ENCODE assay signal across 8 mouse cellular contexts in genomic region chr8:48152062-48152738, GRCm38 (mm10). TPM values are rescaled to one million over a fixed set of nuclear protein-coding genes. Genes with fewer than 3 reads are reported as not detected.
DNase-seq lines count a peak whose midpoint lies in the region; ATAC-seq and TF ChIP-seq lines count a peak whose summit lies in the region.

No protein-coding gene starts in this region.

- no peak overlapping the region for H3K4me3 ChIP-seq in forebrain, embryonic 10.5 days
- H3K4me3 ChIP-seq in heart, postnatal 0 days (ENCODE audit: low read depth, low read length) = no peak overlapping the region
- H3K4me3 ChIP-seq in stomach, embryonic 16.5 days (replicated peaks; ENCODE audit: low read length) = no peak overlapping the region

- H3K27ac ChIP-seq in forebrain, embryonic 10.5 days = 0 out of 2 replicates have a peak overlapping the region, but pooled peaks have one; percentile 35
- H3K27ac ChIP-seq in heart, postnatal 0 days (ENCODE audit: low read depth) = no peak overlapping the region
- H3K27ac ChIP-seq in stomach, embryonic 16.5 days (ENCODE audit: low read length) = no peak overlapping the region

- no peak for TF ChIP-seq CTCF in heart, postnatal 0 days (IDR thresholded peaks at IDR 0.05; ENCODE audit: low read depth)

- no peak overlapping the region for H3K9ac ChIP-seq in heart, postnatal 0 days (replicated peaks; ENCODE audit: low read depth, low read length)
- H3K9ac ChIP-seq in stomach, embryonic 16.5 days (ENCODE audit: low read length) = no peak overlapping the region

- WGBS in forebrain, embryonic 10.5 days = 45% methylated on average over 19 of the region's 19 CpGs
- WGBS in heart, postnatal 0 days = 43% methylated on average over 19 of the region's 19 CpGs
- 39% methylated on average over 19 of the region's 19 CpGs for WGBS in stomach, embryonic 16.5 days

- H3K4me1 ChIP-seq in forebrain, embryonic 10.5 days = peaks cover 22% of the 10 kb centered on the region
- 0 out of 2 replicates have a peak, but pooled peaks cover 10% of the 10 kb centered on the region for H3K4me1 ChIP-seq in heart, postnatal 0 days (ENCODE audit: control insufficient read depth, insufficient read depth)
- peaks cover 8% of the 10 kb centered on the region; the same call in 1 of the 2 replicates for H3K4me1 ChIP-seq in stomach, embryonic 16.5 days (ENCODE audit: control insufficient read depth, insufficient read depth, low read length)

- 0 out of 2 replicates have a peak, but pooled peaks have one; percentile 16 for ATAC-seq in heart, postnatal 0 days (ENCODE audit: insufficient read depth, low read depth)
- 0 out of 2 replicates have a peak, but pooled peaks have one; percentile 45 for ATAC-seq in stomach, embryonic 16.5 days (ENCODE audit: insufficient read depth, low FRiP score)

- no peak for TF ChIP-seq EP300 in heart, postnatal 0 days (IDR thresholded peaks at IDR 0.05; ENCODE audit: low read depth)

- H3K4me2 ChIP-seq in heart, postnatal 0 days (ENCODE audit: low read depth, low read length) = no peak overlapping the region; the same call in 1 of the 2 replicates
- no peak overlapping the region for H3K4me2 ChIP-seq in stomach, embryonic 16.5 days (ENCODE audit: low read depth, low read length)

- peaks cover 43% of the 10 kb centered on the region for H3K27me3 ChIP-seq in forebrain, embryonic 10.5 days (ENCODE audit: poor library complexity, severe bottlenecking)
- no peaks in the 10 kb centered on the region for H3K27me3 ChIP-seq in heart, postnatal 0 days (ENCODE audit: control insufficient read depth, insufficient read depth, low read length)
- no peaks in the 10 kb centered on the region for H3K27me3 ChIP-seq in stomach, embryonic 16.5 days (ENCODE audit: control insufficient read depth, insufficient read depth, low read length)

- intact Hi-C loops in left cerebral cortex, postnatal 4 days (cut with DNase I) = no loop called here
- intact Hi-C loops in left cerebral cortex, postnatal 36 days (cut with DNase I) = no loop called here

- H3K9me3 ChIP-seq in forebrain, embryonic 10.5 days = peaks cover 25% of the 10 kb centered on the region
- H3K9me3 ChIP-seq in heart, postnatal 0 days (replicated peaks; ENCODE audit: control insufficient read depth, low read length) = no peaks in the 10 kb centered on the region
- H3K9me3 ChIP-seq in stomach, embryonic 16.5 days (replicated peaks; ENCODE audit: control insufficient read depth, low read length) = no peaks in the 10 kb centered on the region

- H3K36me3 ChIP-seq in forebrain, embryonic 10.5 days (replicated peaks) = peaks cover 4% of the 10 kb centered on the region
- H3K36me3 ChIP-seq in heart, postnatal 0 days (replicated peaks; ENCODE audit: control insufficient read depth, insufficient read depth, low read length) = no peaks in the 10 kb centered on the region
- H3K36me3 ChIP-seq in stomach, embryonic 16.5 days (ENCODE audit: control insufficient read depth, insufficient read depth, low read length) = no peaks in the 10 kb centered on the region

- peak; percentile 88 for DNase-seq in left cerebral cortex, postnatal 4 days
- DNase-seq in left cerebral cortex, postnatal 36 days (ENCODE audit: low spot score in 2 of 2) = no peak
- peak; percentile 24 for DNase-seq in forebrain, embryonic 10.5 days (ENCODE audit: extremely low spot score, low spot score)
- peak; percentile 15 for DNase-seq in heart, postnatal 0 days (ENCODE audit: low spot score)
- peak; percentile 11 for DNase-seq in lung, postnatal 14 days
- no peak for DNase-seq in frontal cortex, postnatal 14 days (ENCODE audit: low spot score in 2 of 2)
- DNase-seq in right cerebral cortex, adult 18-20 months = no peak

RNA-seq across cellular contexts. Expression of gene Dctd, which starts 53.3 kb away (rescaled TPM):
- total RNA-seq in left cerebral cortex, postnatal 4 days (2021) = 10 to 100 TPM; 17.0 to 22.6 TPM
- total RNA-seq in left cerebral cortex, postnatal 36 days (2021) = 1 to 10 TPM; 7.1 to 7.2 TPM
- polyA plus RNA-seq in forebrain, embryonic 10.5 days (2016; fragmentation: Nextera tagmentation; extraction: Ambion mirVana) = 50.0 and 51.5 TPM in 2 replicates
- total RNA-seq in heart, postnatal 0 days (2014; rRNA removed; ENCODE audit: low replicate concordance) = 11.6 and 13.8 TPM in 2 replicates
- polyA plus RNA-seq in heart, postnatal 0 days (2015; fragmentation: Nextera tagmentation; extraction: Ambion mirVana) = 7.6 and 8.6 TPM in 2 replicates
- polyA plus RNA-seq in stomach, embryonic 16.5 days (2015; fragmentation: Nextera tagmentation; extraction: Ambion mirVana) = 22.6 and 23.5 TPM in 2 replicates

Comparison
In these comparisons a context has a peak if more than half of its experiments do, and no peak if none do; other contexts are left out.
1. DNase-seq: peak in left cerebral cortex, postnatal 4 days (single experiment), forebrain, embryonic 10.5 days (single experiment), heart, postnatal 0 days (single experiment) and lung, postnatal 14 days (single experiment); none in left cerebral cortex, postnatal 36 days (0 of 2), frontal cortex, postnatal 14 days (0 of 2) and right cerebral cortex, adult 18-20 months (single experiment).